Mouse (Mus musculus) liver, adult 2 months (tissue): ENCODE results near the gene Itch.

Source experiments
- CTCF ChIP-seq: fragments of 200-500 bp; IDR thresholded peaks from 2 replicates; pipeline ENCODE4 v1.5.1; 2011; ENCODE audit warnings: low read depth, low read length, control low read depth
- POLR2A ChIP-seq: fragments of 200-500 bp; IDR thresholded peaks from 2 replicates; pipeline ENCODE4 v1.6.1; 2011; ENCODE audit warnings: low read length, control low read depth; ENCODE audit not compliant: insufficient read depth; ENCODE audit errors: extremely low read depth

- TF ChIP-seq POLR2A, result no peak
- no peak for TF ChIP-seq CTCF
These were observed 104.0 kb downstream of the Itch start for GRCm38 (mm10) chr2:155237276-155237675.
